Mouse (Mus musculus): ENCODE results near the gene Gm12184. TPM values are rescaled to one million over a fixed set of nuclear protein-coding genes. Genes with fewer than 3 reads are reported as not detected.
A peak's percentile ranks its signal among the peaks of the same experiment; 100 is the strongest.
"Not testable (repeated sequence)": the region's sequence is repeated elsewhere in the genome, so short reads cannot be mapped to it uniquely, and the experiment has no call there.

Gene Gm12184
- polyA plus RNA-seq (2015; fragmentation: Nextera tagmentation; extraction: Ambion mirVana), result 2.0 and 3.0 TPM in 2 replicates

GRCm38 (mm10) chr11:48825979-48826751 is at the start of gene Gm12184, which contains the start of gene Trim7:
Gene Gm12184, minus strand, starts transcription at chr11:48826655.
Gene Trim7, plus strand, starts transcription at chr11:48826140.
- Histone ChIP-seq H3K4me3 (peak within 1 kb of the TSS; percentile 42), H3K9ac (0 out of 2 replicates have a peak within 1 kb of the TSS, but pooled peaks have one; percentile 18), H3K4me1 (peaks cover 18% of the 10 kb centered on the region), H3K4me2 (peak within 1 kb of the TSS; percentile 57), H3K27ac (peak within 1 kb of the TSS; percentile 75)
- peak; percentile 84 for ATAC-seq (ENCODE audit: insufficient number of reproducible peaks, low FRiP score, low TSS enrichment, low read depth)
- not testable (repeated sequence) for H3K9me3 ChIP-seq, H3K27me3 ChIP-seq, H3K36me3 ChIP-seq
- WGBS, result under 1% methylated on average over 47 of the region's 92 CpGs

- not testable (repeated sequence) for H3K27me3 ChIP-seq; H3K4me2 ChIP-seq; H3K9me3 ChIP-seq; H3K27ac ChIP-seq; H3K36me3 ChIP-seq; H3K9ac ChIP-seq; ATAC-seq (ENCODE audit: insufficient number of reproducible peaks, low FRiP score, low TSS enrichment, low read depth); H3K4me3 ChIP-seq
- peaks cover 15% of the 10 kb centered on the region for H3K4me1 ChIP-seq
- WGBS, result 59% methylated on average over 1 of the region's 1 CpGs
Measured at GRCm38 (mm10) chr11:48875343-48875837, 48.9 kb upstream of the Gm12184 start.

- H3K27ac ChIP-seq, result no peak overlapping the region
- H3K9me3 ChIP-seq, result no peaks in the 10 kb centered on the region
- ATAC-seq (ENCODE audit: insufficient number of reproducible peaks, low FRiP score, low TSS enrichment, low read depth), result no peak
- 2% methylated on average over 4 of the region's 4 CpGs for WGBS
- H3K4me3 ChIP-seq, result no peak overlapping the region
- no peak overlapping the region for H3K4me2 ChIP-seq
- H3K27me3 ChIP-seq, result no peaks in the 10 kb centered on the region
- H3K4me1 ChIP-seq, result peaks cover 16% of the 10 kb centered on the region
- H3K36me3 ChIP-seq, result no peaks in the 10 kb centered on the region
- H3K9ac ChIP-seq, result no peak overlapping the region
Measured at GRCm38 (mm10) chr11:48874465-48874864, 48.0 kb upstream of the Gm12184 start.

- H3K36me3 ChIP-seq, result no peaks in the 10 kb centered on the region
- H3K4me2 ChIP-seq, result no peak overlapping the region
- H3K9ac ChIP-seq, result no peak overlapping the region
- no peaks in the 10 kb centered on the region for H3K9me3 ChIP-seq
- peaks cover 20% of the 10 kb centered on the region for H3K4me1 ChIP-seq
- WGBS, result 71% methylated on average over 10 of the region's 10 CpGs
- H3K27ac ChIP-seq, result no peak overlapping the region
- ATAC-seq (ENCODE audit: insufficient number of reproducible peaks, low FRiP score, low TSS enrichment, low read depth), result no peak
- no peaks in the 10 kb centered on the region for H3K27me3 ChIP-seq
- no peak overlapping the region for H3K4me3 ChIP-seq
Measured at GRCm38 (mm10) chr11:48873591-48874290, 47.3 kb upstream of the Gm12184 start.

- Histone ChIP-seq H3K27me3 (no peaks in the 10 kb centered on the region), H3K4me3 (no peak overlapping the region), H3K27ac (0 out of 2 replicates have a peak overlapping the region, but pooled peaks have one; percentile 6), H3K4me2 (no peak overlapping the region; the same call in 1 of the 2 replicates), H3K9me3 (no peaks in the 10 kb centered on the region), H3K9ac (no peak overlapping the region), H3K4me1 (peaks cover 20% of the 10 kb centered on the region), H3K36me3 (no peaks in the 10 kb centered on the region)
- no peak for ATAC-seq (ENCODE audit: insufficient number of reproducible peaks, low FRiP score, low TSS enrichment, low read depth)
- 85% methylated on average over 7 of the region's 7 CpGs for WGBS
Measured at GRCm38 (mm10) chr11:48872695-48873300, 46.3 kb upstream of the Gm12184 start.

GRCm38 (mm10) chr11:48871817-48872541 is 45.5 kb upstream of the Gm12184 start:
- peaks cover 20% of the 10 kb centered on the region for H3K4me1 ChIP-seq
- H3K27me3 ChIP-seq, result no peaks in the 10 kb centered on the region
- no peaks in the 10 kb centered on the region for H3K36me3 ChIP-seq
- peak overlapping the region; percentile 69 for H3K4me2 ChIP-seq
- WGBS, result 13% methylated on average over 17 of the region's 17 CpGs
- H3K4me3 ChIP-seq, result peak overlapping the region; percentile 48
- peak overlapping the region; percentile 37 for H3K9ac ChIP-seq
- H3K9me3 ChIP-seq, result no peaks in the 10 kb centered on the region
- peak overlapping the region; percentile 72 for H3K27ac ChIP-seq
- no peak for ATAC-seq (ENCODE audit: insufficient number of reproducible peaks, low FRiP score, low TSS enrichment, low read depth)

- 2% methylated on average over 19 of the region's 19 CpGs for WGBS
- H3K9me3 ChIP-seq, result no peaks in the 10 kb centered on the region
- H3K27me3 ChIP-seq, result no peaks in the 10 kb centered on the region
- H3K4me1 ChIP-seq, result peaks cover 20% of the 10 kb centered on the region
- peak within 1 kb of the TSS; percentile 69 for H3K4me2 ChIP-seq
- H3K27ac ChIP-seq, result peak within 1 kb of the TSS; percentile 72
- peak; percentile 53 for ATAC-seq (ENCODE audit: insufficient number of reproducible peaks, low FRiP score, low TSS enrichment, low read depth)
- peak within 1 kb of the TSS; percentile 37 for H3K9ac ChIP-seq
- no peaks in the 10 kb centered on the region for H3K36me3 ChIP-seq
- peak within 1 kb of the TSS; percentile 48 for H3K4me3 ChIP-seq
Measured at GRCm38 (mm10) chr11:48871201-48871772, 44.8 kb upstream of the Gm12184 start, which contains the start of gene Irgm1. Gene Irgm1, minus strand, starts transcription at chr11:48871683.

- Histone ChIP-seq H3K9ac (peak overlapping the region; percentile 37), H3K27me3 (no peaks in the 10 kb centered on the region), H3K27ac (peak overlapping the region; percentile 72), H3K36me3 (no peaks in the 10 kb centered on the region), H3K4me1 (peaks cover 20% of the 10 kb centered on the region), H3K9me3 (no peaks in the 10 kb centered on the region), H3K4me3 (peak overlapping the region; percentile 48), H3K4me2 (peak overlapping the region; percentile 69)
- 33% methylated on average over 7 of the region's 7 CpGs for WGBS
- no peak for ATAC-seq (ENCODE audit: insufficient number of reproducible peaks, low FRiP score, low TSS enrichment, low read depth)
Measured at GRCm38 (mm10) chr11:48870781-48871180, 44.3 kb upstream of the Gm12184 start.

GRCm38 (mm10) chr11:48869380-48870110 is 43.1 kb upstream of the Gm12184 start:
- no peaks in the 10 kb centered on the region for H3K27me3 ChIP-seq
- no peaks in the 10 kb centered on the region for H3K9me3 ChIP-seq
- WGBS, result 64% methylated on average over 7 of the region's 7 CpGs
- H3K4me1 ChIP-seq, result peaks cover 20% of the 10 kb centered on the region
- H3K27ac ChIP-seq, result no peak overlapping the region
- H3K36me3 ChIP-seq, result no peaks in the 10 kb centered on the region
- H3K4me2 ChIP-seq, result peak overlapping the region; percentile 69; the same call in 1 of the 2 replicates
- H3K4me3 ChIP-seq, result no peak overlapping the region; the same call in 1 of the 2 replicates
- no peak overlapping the region for H3K9ac ChIP-seq
- no peak; the same call in 1 of the 2 replicates for ATAC-seq (ENCODE audit: insufficient number of reproducible peaks, low FRiP score, low TSS enrichment, low read depth)

- peaks cover 8% of the 10 kb centered on the region for H3K4me1 ChIP-seq
- no peaks in the 10 kb centered on the region for H3K27me3 ChIP-seq
- H3K4me2 ChIP-seq, result no peak overlapping the region
- H3K27ac ChIP-seq, result no peak overlapping the region
- no peaks in the 10 kb centered on the region for H3K36me3 ChIP-seq
- ATAC-seq (ENCODE audit: insufficient number of reproducible peaks, low FRiP score, low TSS enrichment, low read depth), result no peak
- WGBS, result 93% methylated on average over 9 of the region's 9 CpGs
- no peak overlapping the region for H3K9ac ChIP-seq
- H3K4me3 ChIP-seq, result no peak overlapping the region
- no peaks in the 10 kb centered on the region for H3K9me3 ChIP-seq
Measured at GRCm38 (mm10) chr11:48866481-48866880, 40.0 kb upstream of the Gm12184 start.
